In the genomic region with DNA sequence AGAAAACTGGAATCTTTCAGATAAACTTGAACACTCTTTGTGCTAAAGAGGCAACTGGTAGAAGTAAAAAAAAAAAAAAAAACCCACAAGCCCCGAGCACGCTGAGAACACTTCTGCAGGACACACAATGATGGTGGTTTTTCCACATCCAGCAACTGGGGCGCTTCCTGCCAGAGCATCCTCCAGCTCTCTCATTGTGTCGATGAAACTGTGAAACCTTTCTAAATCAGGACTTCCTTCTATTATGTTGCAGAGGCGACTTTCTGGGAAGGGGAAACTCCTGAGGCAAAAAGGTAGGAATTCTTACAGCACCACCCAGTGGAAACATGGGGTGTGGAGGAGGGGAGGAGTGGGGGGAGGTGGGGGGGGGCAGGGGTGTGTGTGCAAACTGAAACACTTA, we compare ENCODE assay signal across 8 mouse cellular contexts. TPM values are rescaled to one million over a fixed set of nuclear protein-coding genes. Genes with fewer than 3 reads are reported as not detected.
A peak's percentile ranks its signal among the peaks of the same experiment; 100 is the strongest.
DNase-seq lines count a peak whose midpoint lies in the region; ATAC-seq and TF ChIP-seq lines count a peak whose summit lies in the region.

No protein-coding gene starts in this region.

- no peak for TF ChIP-seq EP300 in heart, postnatal 0 days (IDR thresholded peaks at IDR 0.05; ENCODE audit: low read depth)

- no peak for DNase-seq in limb, embryonic 10.5 days (ENCODE audit: low spot score)
- DNase-seq in brain, adult 2 months (ENCODE audit: low read depth, low spot score), result peak; percentile 43
- DNase-seq in heart, postnatal 0 days (ENCODE audit: low spot score), result peak; percentile 74
- peak; percentile 73 for DNase-seq in lung, postnatal 36 days
- no peak for DNase-seq in adrenal gland, postnatal 4 days (ENCODE audit: low spot score in 2 of 2)

- no peaks in the 10 kb centered on the region for H3K27me3 ChIP-seq in limb, embryonic 12.5 days
- no peaks in the 10 kb centered on the region for H3K27me3 ChIP-seq in limb, embryonic 10.5 days (ENCODE audit: low read depth, poor library complexity, severe bottlenecking)
- H3K27me3 ChIP-seq in heart, postnatal 0 days (ENCODE audit: control insufficient read depth, insufficient read depth, low read length), result no peaks in the 10 kb centered on the region
- no peaks in the 10 kb centered on the region for H3K27me3 ChIP-seq in hindbrain, embryonic 16.5 days (replicated peaks; ENCODE audit: control insufficient read depth, insufficient read depth, low read length)
- H3K27me3 ChIP-seq in hindbrain, embryonic 12.5 days, result no peaks in the 10 kb centered on the region

- no peaks in the 10 kb centered on the region for H3K9me3 ChIP-seq in limb, embryonic 12.5 days
- H3K9me3 ChIP-seq in limb, embryonic 10.5 days (replicated peaks), result no peaks in the 10 kb centered on the region
- no peaks in the 10 kb centered on the region for H3K9me3 ChIP-seq in heart, postnatal 0 days (replicated peaks; ENCODE audit: control insufficient read depth, low read length)
- H3K9me3 ChIP-seq in hindbrain, embryonic 16.5 days (ENCODE audit: control insufficient read depth, low read length), result no peaks in the 10 kb centered on the region
- no peaks in the 10 kb centered on the region for H3K9me3 ChIP-seq in hindbrain, embryonic 12.5 days (replicated peaks)

- H3K9ac ChIP-seq in limb, embryonic 12.5 days (replicated peaks), result no peak overlapping the region
- no peak overlapping the region; the same call in 1 of the 2 replicates for H3K9ac ChIP-seq in heart, postnatal 0 days (replicated peaks; ENCODE audit: low read depth, low read length)
- H3K9ac ChIP-seq in hindbrain, embryonic 16.5 days (ENCODE audit: low read depth, low read length), result no peak overlapping the region
- H3K9ac ChIP-seq in hindbrain, embryonic 12.5 days, result no peak overlapping the region

- WGBS in limb, embryonic 12.5 days, result 60% methylated on average over 5 of the region's 5 CpGs
- 57% methylated on average over 5 of the region's 5 CpGs for WGBS in limb, embryonic 10.5 days
- 34% methylated on average over 5 of the region's 5 CpGs for WGBS in heart, postnatal 0 days
- whole genome bisulfite sequencing in hindbrain, embryonic 16.5 days, result 36% methylated on average over 5 of the region's 5 CpGs
- WGBS in hindbrain, embryonic 12.5 days, result 39% methylated on average over 5 of the region's 5 CpGs

- no peak overlapping the region for H3K4me3 ChIP-seq in limb, embryonic 12.5 days (replicated peaks)
- H3K4me3 ChIP-seq in limb, embryonic 10.5 days, result no peak overlapping the region
- H3K4me3 ChIP-seq in heart, postnatal 0 days (ENCODE audit: low read depth, low read length), result no peak overlapping the region
- no peak overlapping the region for H3K4me3 ChIP-seq in hindbrain, embryonic 16.5 days (ENCODE audit: low read length)
- no peak overlapping the region for H3K4me3 ChIP-seq in hindbrain, embryonic 12.5 days

- 0 out of 2 replicates have a peak overlapping the region, but pooled peaks have one; percentile 10 for H3K4me2 ChIP-seq in limb, embryonic 12.5 days
- no peak overlapping the region for H3K4me2 ChIP-seq in heart, postnatal 0 days (ENCODE audit: low read depth, low read length)
- no peak overlapping the region for H3K4me2 ChIP-seq in hindbrain, embryonic 16.5 days (ENCODE audit: low read length)
- no peak overlapping the region for H3K4me2 ChIP-seq in hindbrain, embryonic 12.5 days (replicated peaks)

- peaks cover 24% of the 10 kb centered on the region; the same call in 1 of the 2 replicates for H3K36me3 ChIP-seq in limb, embryonic 12.5 days
- H3K36me3 ChIP-seq in limb, embryonic 10.5 days, result peaks cover 38% of the 10 kb centered on the region
- no peaks in the 10 kb centered on the region for H3K36me3 ChIP-seq in heart, postnatal 0 days (replicated peaks; ENCODE audit: control insufficient read depth, insufficient read depth, low read length)
- no peaks in the 10 kb centered on the region for H3K36me3 ChIP-seq in hindbrain, embryonic 16.5 days (ENCODE audit: control insufficient read depth, insufficient read depth, low read length)
- no peaks in the 10 kb centered on the region for H3K36me3 ChIP-seq in hindbrain, embryonic 12.5 days

- peak overlapping the region; percentile 78 for H3K27ac ChIP-seq in limb, embryonic 12.5 days
- H3K27ac ChIP-seq in limb, embryonic 10.5 days, result no peak overlapping the region
- H3K27ac ChIP-seq in heart, postnatal 0 days (ENCODE audit: low read depth), result peak overlapping the region; percentile 89
- no peak overlapping the region for H3K27ac ChIP-seq in hindbrain, embryonic 16.5 days (ENCODE audit: low read depth, low read length)
- H3K27ac ChIP-seq in hindbrain, embryonic 12.5 days, result no peak overlapping the region

- peaks cover 66% of the 10 kb centered on the region for H3K4me1 ChIP-seq in limb, embryonic 12.5 days (replicated peaks)
- H3K4me1 ChIP-seq in limb, embryonic 10.5 days, result peaks cover 60% of the 10 kb centered on the region
- peaks cover 8% of the 10 kb centered on the region; the same call in 1 of the 2 replicates for H3K4me1 ChIP-seq in heart, postnatal 0 days (ENCODE audit: control insufficient read depth, insufficient read depth)
- no peaks in the 10 kb centered on the region for H3K4me1 ChIP-seq in hindbrain, embryonic 16.5 days (ENCODE audit: control insufficient read depth, insufficient read depth, low read depth, low read length)
- H3K4me1 ChIP-seq in hindbrain, embryonic 12.5 days, result peaks cover 24% of the 10 kb centered on the region

- ATAC-seq in limb, embryonic 12.5 days (ENCODE audit: insufficient number of reproducible peaks, insufficient read depth, low FRiP score, low TSS enrichment, low read depth), result no peak
- ATAC-seq in heart, postnatal 0 days (ENCODE audit: insufficient read depth, low read depth), result peak; percentile 75
- no peak for ATAC-seq in hindbrain, embryonic 16.5 days
- no peak for ATAC-seq in hindbrain, embryonic 12.5 days (ENCODE audit: low FRiP score)

- TF ChIP-seq CTCF in heart, postnatal 0 days (IDR thresholded peaks at IDR 0.05; ENCODE audit: low read depth), result peak; percentile 13; the same call in 1 of the 2 replicates

RNA-seq across cellular contexts. Expression of a gene that starts 13.2 kb away (rescaled TPM):
- 47.2 and 47.8 TPM in 2 replicates for polyA plus RNA-seq in limb, embryonic 12.5 days (2016; fragmentation: Nextera tagmentation; extraction: Ambion mirVana)
- 34.0 and 36.0 TPM in 2 replicates for polyA plus RNA-seq in limb, embryonic 10.5 days (2016; fragmentation: Nextera tagmentation; extraction: Ambion mirVana)
- total RNA-seq in heart, postnatal 0 days (2014; rRNA removed; ENCODE audit: low replicate concordance), result 45.0 and 47.3 TPM in 2 replicates
- 31.0 and 34.4 TPM in 2 replicates for polyA plus RNA-seq in heart, postnatal 0 days (2015; fragmentation: Nextera tagmentation; extraction: Ambion mirVana)
- polyA plus RNA-seq in hindbrain, embryonic 16.5 days (2015; fragmentation: Nextera tagmentation; extraction: Ambion mirVana), result 4.1 and 8.8 TPM in 2 replicates
- polyA plus RNA-seq in hindbrain, embryonic 12.5 days (2016; fragmentation: Nextera tagmentation; extraction: Ambion mirVana), result 20.9 and 23.6 TPM in 2 replicates
- 10 to 100 TPM; 71.3 to 72.3 TPM for total RNA-seq in adrenal gland, postnatal 4 days (2021)

Comparison
In these comparisons a context has a peak if more than half of its experiments do, and no peak if none do; other contexts are left out.
1. H3K27ac ChIP-seq: peak in limb, embryonic 12.5 days (single experiment) and heart, postnatal 0 days (single experiment); none in limb, embryonic 10.5 days (single experiment), hindbrain, embryonic 16.5 days (single experiment) and hindbrain, embryonic 12.5 days (single experiment).
2. DNase-seq: peak in brain, adult 2 months (single experiment), heart, postnatal 0 days (single experiment) and lung, postnatal 36 days (single experiment); none in limb, embryonic 10.5 days (single experiment) and adrenal gland, postnatal 4 days (0 of 2).